Mouse (Mus musculus): Measurements from ENCODE around the gene Tceal9.
"Not testable (repeated sequence)": the region's sequence is repeated elsewhere in the genome, so short reads cannot be mapped to it uniquely, and the experiment has no call there.

The Tceal9 gene

DNA sequence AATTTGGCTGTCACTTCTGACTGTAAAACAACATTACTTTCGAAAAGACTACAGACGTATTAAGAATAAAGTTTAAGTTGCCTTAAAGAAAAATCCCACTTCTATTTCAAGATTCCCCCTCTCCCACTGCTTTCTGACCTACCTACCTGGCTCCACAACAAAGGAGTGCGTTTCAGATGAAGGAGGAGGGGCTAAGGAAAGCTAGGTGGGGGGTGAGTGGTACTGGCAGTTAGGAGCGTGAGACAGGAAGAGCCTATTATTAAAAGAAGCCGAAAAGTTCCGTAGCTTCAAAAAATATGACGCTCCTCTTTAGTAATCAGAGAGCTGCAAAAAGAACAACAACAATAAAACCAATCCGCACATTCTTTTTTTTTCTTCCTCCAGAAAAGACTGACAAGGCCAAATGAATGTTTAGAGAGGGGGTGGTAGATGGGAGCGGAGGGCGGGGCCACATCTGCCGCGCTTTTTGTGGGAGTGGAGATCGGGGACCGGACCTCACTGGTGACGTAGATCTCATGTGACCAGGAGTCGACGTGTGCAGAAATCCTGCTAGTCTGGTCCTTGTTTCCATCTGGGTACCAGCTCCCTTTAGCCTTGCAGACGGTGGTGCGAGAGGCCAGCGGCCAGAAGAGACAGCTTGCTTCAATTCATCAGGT, at the start of gene Tceal9:
Tceal9 (plus strand) TSS at position 506 of the 656 bp plus-strand sequence.
- peak; percentile 52 for DNase-seq

DNA sequence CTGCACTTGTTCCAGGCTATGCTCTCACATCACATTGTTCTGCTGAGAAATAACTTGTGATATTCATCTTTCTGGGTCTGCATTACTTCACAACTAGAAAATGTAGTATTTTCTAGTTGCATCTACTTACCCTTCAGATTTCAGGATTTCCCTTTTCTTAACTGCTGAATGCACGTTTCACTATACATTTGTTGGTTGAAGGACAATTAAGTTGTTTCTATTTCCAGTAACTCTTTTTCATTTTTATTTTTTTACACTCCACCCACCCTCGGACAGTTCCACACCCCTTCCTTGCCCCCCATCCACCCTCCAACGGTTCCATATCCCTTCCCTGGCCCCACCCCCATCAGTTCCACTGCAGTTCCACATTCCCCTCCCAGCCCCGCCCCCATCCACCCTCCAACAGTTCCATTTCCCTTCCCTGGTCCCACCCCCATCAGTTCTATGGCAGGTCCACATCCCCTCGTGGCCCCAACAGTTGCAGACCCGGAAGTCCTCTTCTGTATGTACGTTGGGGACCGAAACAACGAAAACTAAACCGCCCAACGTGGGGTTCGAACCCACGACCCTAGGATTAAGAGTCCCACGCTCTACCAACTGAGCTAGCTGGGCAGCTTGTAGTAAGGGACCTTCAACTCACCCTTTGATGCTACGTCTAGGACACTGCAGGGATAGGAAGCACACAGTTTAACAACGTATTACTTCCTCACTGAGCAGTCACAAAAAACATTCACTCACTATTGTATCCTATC, 49.5 kb upstream of the Tceal9 start:
- DNase-seq = no peak

DNA sequence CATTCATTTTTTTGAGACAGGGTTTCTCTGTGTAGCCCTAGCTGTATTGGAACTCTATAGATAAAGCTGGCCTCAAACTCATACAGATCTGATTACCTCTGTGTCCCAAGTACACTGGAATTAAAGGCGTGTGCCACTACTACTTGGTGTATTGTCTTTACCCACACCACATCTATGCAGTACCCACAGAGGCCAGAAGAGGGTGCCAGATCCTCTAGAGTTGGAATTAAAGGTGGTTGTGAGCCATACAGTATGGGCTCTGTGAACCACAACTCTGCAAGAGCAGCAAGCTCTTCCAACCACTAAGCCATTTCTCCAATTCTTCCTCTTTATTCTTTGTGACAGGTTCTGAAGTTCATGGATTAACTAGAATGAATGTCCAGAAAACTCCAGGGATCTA, 48.0 kb upstream of the Tceal9 start:
- peak; percentile 48 for DNase-seq

DNA sequence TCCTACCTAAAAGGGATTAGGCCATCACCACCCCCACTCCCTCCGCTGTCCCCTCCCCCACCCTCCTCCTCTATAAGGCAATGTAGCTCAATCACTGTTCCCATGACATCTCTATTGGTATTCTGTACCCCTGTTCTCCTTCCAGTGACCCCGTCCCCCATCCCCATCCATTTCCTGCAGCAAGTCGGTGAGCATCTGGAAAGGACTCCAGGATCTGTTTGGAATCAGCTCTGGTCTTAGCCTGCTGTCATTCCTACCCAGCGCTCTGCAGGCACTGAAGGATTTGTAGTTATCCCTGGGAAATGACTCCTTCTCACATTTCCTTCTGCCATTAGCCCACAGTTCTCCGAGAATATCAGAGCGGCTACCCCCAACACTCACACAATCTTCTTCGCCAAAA, 41.6 kb upstream of the Tceal9 start:
- no peak for DNase-seq

DNA sequence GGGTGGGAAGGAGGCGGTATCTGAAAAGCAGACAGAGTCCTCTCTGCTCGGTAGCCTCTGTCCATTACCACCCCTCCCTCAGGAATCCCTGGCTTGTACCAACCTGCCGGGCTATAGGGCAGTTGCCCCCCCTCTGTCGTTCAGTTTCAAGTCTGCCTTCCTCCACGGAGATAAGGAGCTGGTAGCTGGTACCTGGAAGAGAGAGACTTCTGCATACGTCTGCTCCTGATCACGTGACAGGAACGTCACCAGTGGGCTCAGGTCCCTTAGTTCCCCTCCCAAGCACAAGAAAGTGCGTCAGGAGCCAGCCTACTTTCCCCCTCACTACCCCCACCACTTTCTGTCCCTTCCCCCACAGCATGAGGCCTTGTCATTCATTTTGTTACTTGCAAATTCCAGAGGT, 41.2 kb upstream of the Tceal9 start, which contains the start of gene Tceal5:
Tceal5 (minus strand) TSS at position 213 of the 403 bp plus-strand sequence.
- no peak for DNase-seq

DNA sequence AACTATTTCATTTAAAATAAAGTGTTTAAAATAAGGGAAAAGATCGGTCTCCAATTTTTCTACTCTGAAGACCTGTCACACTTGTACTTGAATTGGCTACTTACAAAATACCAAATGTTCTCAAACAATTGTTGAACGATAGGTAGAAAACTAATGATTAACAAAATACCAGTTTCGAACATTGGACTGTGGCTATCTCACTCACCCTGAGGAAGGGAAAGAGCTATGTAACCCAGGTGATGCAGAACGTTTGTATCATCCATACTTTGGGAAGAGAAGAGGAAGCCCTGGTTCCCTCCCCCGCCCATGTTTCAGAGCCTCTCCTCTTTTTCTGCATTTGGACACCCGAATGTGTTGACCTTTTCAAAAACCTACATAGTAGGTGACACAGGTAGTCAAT, 40.5 kb upstream of the Tceal9 start:
- no peak for DNase-seq

DNA sequence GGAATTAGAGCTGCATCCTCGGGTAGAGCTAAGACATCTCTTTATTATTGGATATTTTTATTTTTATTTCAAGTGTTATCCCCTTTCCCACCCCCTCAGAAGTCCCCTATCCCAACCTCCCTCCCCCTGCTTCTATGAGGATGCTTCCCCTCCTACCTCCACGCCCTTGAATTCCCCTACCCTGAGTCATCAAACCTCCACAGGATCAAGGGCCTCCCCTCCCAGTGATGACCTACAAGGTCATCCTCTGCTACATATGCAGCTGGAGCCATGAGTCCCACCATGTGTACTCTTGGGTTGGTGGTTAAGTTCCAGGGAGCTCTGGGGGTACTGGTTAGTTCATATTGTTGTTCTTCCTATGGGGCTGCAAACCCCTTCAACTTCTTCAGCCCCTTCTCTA, 31.5 kb upstream of the Tceal9 start:
- DNase-seq = no peak

DNA sequence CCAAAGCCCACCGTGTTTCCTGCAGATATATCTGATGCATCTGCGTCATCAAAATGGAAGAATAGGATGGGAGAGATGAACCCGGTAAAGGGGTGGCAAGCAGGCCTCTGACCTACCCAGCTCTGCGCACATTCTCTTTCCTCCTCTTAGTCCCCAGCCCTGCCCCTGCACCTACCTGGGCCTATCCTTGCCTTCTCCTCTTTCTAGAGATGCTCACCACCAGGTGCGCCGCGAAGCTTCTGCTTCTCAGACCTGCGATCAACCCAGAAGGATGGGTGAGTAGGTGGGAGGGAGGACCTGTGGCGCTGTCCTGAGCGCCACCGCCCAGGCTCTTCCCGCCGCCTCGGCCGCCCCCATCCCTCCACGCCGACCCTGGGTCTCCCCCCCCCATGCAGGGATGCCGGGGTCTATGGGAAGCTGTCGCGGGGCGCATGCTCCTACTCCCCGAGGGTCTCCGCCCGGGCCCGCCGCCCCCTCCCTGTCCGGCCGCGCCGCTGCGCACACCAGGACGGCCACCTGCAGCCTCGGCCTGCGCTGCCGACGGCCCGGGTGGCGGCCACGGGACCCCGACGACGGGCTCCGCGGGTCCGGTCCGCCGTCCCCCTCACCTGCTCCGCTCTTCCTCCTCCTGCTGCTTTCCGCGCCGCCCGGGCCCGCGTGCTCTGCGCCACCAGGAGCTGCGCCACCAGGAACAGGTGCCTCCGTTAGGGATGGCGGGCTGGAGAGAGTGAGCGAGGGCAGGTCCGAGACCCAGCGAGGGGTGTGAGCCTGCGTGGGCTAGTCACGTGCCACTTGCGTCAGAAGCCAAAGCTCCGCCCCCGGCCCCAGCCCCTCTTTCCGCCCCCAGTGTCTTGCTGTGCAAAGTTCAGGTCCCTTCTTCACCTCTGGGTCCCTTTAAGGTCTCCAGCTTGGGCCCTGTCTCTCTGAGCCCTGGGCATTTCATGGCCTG, 29.9 kb upstream of the Tceal9 start, which contains the start of the genes Tceal7 and Bex1:
Tceal7 (plus strand) TSS at position 51 of the 949 bp plus-strand sequence.
Bex1 (minus strand) TSS at position 785 of the 949 bp plus-strand sequence.
- not testable (repeated sequence) for DNase-seq

DNA sequence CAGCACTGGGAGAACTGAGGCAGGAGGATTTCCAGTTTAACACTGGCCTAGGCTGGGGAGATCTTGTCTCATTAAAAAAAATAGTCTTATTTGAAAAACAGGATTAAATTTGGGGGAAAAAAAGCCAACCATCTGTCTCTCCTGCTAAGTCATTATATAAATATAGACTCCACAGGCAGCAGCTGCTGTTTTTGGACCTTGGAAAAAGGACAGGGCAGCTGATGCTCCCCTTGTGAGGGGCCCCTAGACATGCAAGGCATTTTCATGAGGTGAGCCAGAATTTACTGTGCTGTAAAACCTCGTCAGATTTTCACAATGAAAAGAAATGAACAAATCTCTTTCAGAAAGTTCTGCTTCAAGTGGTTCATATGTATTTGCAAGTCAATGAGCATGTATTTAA, 28.6 kb upstream of the Tceal9 start:
- no peak for DNase-seq

DNA sequence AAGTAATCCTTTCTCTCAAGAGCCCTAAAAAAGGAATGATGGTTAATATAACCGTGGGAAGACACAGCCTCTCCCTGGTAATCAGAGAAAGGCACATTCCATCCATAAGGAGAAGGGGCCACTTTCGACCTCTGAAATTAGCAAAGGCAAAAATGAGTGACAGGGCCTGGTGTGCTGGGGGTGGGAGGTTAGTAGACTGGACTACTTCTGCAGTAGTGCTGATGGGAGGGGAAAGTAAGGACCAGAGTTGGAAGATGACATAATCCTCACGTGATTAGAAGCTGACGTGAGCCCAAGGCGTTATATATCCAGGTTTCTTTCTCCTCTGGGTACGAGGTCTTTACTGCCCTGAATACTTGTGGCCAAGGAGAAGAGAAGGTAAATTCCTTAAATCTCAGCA, 21.2 kb upstream of the Tceal9 start:
- no peak for DNase-seq

DNA sequence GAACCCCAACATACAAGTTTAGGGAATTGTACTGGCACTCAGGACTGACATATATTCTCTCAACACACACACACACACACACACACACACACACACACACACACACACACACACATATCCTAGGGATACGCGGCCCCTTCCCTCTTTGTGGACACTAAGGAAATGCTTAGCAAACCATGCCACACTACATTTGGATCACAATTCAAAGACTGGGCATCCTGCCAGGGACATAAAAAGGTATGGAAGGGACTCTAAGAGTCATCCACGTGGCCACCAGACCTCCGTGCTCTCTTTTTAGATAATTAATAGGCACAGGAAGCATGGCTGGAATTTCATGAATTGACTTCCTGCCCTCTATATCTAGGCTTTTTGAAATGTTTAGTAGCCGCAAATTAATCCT, 17.1 kb upstream of the Tceal9 start:
- DNase-seq = no peak

DNA sequence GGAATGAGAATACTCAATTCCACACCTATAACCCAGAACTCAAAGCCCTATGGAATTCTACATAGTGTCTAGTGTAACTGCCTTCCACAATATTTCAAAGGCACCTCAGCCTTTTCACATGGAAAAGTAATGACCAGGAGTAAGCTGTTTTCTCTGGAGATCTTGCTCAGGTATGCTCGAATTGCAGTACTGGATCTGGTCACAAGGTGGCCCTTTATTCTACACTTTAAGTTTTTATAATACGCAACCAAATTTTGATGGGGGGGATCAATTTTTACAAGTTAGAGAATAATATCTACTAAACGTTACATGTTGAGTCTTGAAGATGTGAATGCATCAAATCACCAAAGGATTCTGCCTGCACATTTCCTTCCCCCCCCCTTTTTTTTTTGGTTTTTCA, 6.8 kb upstream of the Tceal9 start:
- DNase-seq = peak; percentile 23

DNA sequence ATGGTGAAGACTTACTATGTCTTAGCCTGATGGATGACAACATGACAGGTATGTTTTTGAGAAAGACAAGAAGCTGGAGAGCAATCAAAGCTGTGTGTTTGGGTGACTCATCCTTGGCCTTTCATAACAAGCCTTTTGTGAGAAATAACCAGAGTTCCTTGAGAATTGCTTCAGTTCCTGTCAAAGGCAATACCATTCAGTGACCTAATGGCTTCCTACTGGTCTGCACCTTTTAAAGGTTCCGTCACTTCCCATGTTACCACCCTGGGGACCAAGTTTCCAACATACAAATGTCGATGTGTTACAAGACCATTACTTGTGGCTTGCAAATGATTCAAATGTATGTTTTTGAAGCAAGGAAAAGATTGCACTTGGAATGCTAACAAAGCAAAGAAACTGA, 1.7 kb upstream of the Tceal9 start:
- no peak for DNase-seq

DNA sequence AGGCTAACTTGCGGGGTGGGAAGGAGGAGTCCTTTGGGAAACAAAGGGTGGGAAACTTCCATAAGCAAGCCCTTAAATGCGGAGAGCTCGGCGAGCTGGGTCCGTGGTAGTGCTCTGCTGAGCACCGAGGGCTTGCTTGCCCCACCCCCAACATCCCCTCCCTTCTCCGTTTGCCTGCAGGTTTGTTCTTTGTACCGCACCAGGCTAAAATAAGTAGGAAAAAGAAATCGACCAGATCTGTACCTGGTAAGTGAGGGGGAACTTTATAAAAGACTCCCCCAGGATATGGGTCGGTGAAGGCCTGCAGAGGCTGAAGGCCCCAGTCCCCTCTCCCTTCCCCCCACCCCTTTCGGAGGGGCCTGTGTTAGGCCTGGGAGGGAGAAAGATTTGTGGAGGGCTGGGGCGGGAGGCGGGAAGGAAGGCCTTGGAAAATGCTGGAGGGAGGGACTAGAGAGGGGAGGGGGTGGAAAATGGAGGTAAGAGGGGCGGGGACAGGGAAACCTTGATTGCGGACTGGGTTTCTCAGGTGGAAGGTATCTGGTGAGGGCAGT, 717 bp downstream of the Tceal9 start:
- DNase-seq = peak; percentile 11

DNA sequence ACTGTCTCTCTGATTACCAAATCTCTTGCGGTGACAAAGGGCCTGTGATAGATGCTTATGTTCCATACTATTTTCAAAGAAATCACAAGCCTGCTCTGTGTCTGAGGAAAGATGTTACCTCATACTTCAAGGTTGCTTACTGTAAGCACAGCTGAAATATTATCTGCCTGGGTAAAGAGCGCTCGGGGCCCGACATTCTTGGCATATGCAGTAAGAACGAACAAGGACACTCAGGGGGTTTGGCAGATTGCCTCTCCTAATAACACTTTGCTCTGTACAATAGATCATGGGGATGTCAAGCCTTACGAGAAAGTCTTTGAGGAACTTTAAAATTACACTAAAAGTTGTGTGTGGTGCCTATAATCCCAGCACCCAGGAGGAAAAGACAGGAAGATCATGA, 3.9 kb downstream of the Tceal9 start:
- DNase-seq = no peak

DNA sequence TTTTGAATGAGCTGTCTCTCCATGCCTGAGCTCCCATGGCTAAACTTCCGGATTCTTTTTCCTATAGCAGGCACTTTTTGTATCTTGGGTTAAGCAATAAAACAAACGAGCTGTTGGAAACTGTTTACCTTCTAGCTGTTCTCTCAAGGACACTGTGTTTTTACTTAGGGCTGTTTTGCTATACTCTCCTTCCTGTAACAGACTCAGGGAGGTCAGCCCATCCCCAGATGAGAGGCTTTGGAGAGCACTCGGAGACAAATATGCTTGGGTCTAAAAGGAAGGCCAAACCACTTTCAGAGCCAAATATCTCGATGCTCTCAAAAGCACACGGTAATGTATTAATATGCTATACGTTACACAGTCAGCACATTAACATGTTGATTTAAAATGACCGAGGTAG, 4.8 kb downstream of the Tceal9 start:
- no peak for DNase-seq

DNA sequence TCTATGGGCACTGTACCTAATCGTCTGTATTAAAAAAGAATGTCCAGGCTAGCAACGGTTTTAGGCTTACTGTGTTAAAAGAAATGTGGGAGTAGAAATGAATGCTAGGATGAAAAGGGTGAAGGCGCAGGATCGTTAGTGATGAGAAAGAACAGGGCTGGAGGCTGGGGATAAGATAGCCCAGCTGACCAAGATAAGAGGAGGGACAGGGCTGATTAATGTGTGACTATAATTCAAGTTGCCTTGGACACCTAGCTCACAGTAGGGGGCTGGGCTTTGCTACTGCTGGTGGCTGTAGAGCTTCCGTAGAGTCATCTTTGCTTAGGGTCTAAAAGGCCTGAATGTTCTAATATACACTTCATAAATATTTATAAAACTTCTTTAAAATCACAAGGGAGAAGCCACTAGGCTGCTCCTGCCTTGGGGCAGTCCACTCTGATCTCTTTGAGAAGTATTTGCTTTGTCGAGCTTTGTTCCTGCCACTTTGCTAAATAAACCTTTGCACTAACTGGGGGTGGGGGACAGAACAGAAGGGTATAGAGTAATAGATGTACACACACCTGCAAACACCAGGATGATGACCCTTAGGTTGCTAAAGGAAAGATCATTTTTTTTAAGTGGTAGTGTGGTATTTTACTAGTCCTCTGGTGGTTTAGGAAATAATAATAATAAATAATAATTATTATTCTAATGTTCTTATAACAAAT, 7.3 kb downstream of the Tceal9 start:
- DNase-seq = no peak

DNA sequence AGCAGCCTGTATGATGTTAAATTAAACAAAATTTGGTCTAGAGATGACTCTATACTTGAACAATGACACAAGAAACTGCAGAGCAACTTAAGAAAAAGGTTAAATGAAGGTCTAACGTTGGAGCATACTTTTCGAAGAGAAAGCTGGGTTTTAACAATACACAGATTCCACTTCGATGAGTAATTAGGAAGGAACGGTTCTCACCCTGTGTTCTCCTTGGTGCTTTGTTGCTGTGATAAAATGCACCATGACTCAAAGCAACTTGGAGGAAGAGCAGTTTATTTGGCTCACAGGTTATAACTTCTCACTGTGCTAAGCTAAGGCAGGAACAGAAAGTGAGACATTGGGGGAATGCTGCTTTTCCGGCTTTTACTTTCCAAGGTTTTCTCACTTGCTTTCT, 22.8 kb downstream of the Tceal9 start:
- no peak for DNase-seq

DNA sequence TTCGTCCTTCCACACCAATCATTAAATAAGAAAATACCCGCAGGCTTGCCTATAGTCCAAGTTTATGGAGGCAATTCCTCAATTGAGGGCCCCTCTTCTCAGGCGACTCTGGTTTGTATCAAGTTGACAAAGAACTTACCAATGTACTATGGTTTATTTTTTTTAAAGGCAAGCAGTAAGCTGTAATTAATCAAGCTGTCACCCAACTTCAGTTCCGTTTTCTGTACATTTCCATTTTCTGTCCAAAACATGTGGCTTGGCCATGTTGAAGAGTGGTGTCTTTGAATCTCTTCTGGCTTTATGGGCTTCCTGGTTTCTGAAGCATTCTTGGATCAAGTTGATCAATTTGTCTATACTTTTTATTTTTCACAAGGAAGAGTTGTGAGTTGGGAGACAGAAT, 23.3 kb downstream of the Tceal9 start:
- DNase-seq = no peak

DNA sequence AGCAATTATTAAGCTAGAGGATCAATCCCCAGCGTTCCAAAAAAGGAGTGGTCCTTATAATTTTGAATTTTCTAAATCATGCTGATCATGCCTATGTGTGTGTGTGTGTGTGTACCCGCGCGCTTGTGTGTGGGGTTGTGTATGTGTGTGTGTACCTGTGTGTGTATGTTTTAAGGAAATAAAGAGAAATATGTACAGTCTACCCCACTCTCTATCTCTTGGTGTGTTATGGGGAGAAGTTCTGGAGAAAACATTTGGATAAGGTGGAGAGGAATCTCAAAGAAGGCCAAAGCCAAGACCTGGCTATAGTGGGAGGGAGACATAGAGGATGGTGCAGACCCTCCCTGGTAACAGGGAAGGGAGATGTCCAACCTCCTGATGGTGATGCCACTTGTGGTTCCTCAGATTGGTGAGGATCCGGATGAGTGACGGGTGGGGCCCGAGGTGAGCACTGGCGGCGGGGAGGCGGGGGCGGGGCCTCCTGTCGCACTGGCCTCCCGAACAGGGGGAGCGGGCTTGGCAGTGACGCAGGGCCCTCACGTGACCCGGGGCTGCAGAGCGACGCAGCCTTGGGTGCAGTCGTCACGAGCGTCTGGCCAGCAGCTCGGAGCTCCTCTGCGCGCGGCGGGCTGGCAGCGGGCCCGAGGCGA, 25.0 kb downstream of the Tceal9 start, which contains the start of gene Bex3:
Bex3 (plus strand) TSS at position 511 of the 650 bp plus-strand sequence.
- peak; percentile 62 for DNase-seq

DNA sequence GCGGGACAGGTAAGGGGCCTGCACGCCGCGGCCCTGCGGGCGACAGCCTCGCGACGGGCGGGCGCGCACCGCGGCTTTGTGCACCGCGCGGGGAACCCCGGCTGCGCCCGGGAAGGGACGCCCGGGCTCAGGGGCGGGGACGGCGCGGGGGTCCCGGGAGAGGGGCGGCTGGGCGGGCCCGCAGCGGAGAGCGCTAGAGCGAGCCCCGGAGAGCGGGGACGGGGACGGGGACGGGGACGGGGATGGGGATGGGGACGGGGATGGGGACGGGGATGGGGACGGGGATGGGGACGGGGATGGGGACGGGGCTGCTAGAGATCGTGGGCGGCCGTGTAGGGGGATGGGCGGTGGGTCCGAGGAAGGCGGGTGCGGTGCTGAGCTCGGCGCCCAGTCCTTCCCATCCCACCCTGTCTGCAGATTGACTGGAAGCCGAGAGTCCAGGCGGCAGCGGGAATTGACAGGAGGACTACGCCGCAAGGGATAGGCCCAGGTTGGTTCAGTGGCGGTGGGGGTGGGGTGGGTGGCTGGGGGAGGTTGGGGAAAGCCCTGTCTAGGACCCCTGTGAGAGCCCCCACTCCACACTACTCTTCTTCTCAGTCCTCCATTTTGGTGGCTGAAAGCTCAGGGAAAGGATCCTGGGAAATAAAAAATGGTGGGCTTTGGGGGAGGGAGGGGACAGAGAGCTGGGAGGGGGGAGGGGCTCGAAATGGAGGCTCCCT, 25.7 kb downstream of the Tceal9 start:
- peak; percentile 3 for DNase-seq
